Mouse (Mus musculus): ENCODE results near the gene Hoxb5. TPM values are rescaled to one million over a fixed set of nuclear protein-coding genes. Genes with fewer than 3 reads are reported as not detected.
A peak's percentile ranks its signal among the peaks of the same experiment; 100 is the strongest.

The Hoxb5 gene
- 5.5 and 5.9 TPM in 2 replicates for polyA plus RNA-seq (2016; fragmentation: Nextera tagmentation; extraction: Ambion mirVana)

DNA sequence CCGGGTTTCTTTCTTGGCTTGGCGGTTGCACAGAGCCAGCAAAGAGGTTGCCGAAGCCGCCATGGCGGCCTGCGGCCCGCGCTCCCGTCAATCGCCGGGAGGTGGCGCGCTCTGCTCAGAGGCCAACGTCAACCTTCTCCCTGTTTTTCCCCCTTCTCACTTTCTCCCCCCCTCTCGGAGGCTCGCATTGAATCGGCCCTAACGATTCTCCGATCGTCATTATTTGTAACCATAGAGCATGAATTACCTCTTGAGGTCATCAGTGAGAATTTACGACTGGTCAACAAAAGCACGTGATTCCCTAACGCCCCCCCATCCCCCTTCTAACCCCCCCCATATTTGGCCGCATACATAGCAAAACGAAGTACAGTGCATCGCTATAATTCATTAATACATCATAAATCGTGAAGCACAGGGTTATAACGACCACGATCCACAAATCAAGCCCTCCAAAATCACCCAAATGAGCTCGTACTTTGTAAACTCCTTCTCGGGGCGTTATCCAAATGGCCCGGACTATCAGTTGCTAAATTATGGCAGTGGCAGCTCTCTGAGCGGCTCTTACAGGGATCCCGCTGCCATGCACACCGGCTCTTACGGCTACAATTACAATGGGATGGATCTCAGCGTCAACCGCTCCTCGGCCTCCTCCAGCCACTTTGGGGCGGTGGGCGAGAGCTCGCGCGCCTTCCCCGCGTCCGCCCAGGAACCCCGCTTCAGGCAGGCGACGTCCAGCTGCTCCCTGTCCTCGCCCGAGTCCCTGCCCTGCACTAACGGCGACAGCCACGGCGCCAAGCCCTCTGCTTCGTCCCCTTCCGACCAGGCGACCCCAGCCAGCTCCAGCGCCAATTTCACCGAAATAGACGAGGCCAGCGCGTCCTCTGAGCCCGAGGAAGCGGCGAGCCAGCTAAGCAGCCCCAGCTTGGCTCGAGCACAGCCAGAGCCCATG is at the start of gene Hoxb5:
TSS of gene Hoxb5 (plus strand) at position 186 of the 949 bp plus-strand sequence.
- Histone ChIP-seq H3K27ac (peak within 1 kb of the TSS; percentile 85), H3K36me3 (peaks cover 3% of the 10 kb centered on the region; the same call in 1 of the 2 replicates)
- under 1% methylated on average over 69 of the region's 69 CpGs for WGBS

DNA sequence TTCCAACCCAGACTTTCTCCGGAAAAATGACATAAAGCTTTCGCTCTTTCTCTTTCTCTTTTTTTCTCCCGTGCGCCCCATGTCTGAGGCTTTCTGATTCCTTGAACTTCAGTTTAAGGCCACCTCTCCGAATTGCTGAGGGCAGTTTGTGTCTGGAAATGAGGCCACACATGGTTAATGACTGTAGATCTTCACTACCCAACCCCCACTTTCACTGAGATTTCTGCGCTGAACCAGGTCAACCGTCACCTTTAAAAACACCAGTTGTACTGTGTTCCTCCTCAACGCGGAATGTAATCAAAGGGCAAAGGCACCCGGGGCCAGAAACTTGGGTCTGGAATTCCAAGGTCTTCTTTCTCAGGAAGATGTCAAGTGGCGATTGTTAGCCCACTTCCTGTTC is 48.9 kb upstream of the Hoxb5 start:
- 1% methylated on average over 11 of the region's 11 CpGs for WGBS
- Histone ChIP-seq H3K27ac (no peak overlapping the region), H3K4me3 (peak overlapping the region; percentile 21; the same call in 1 of the 2 replicates), H3K36me3 (no peaks in the 10 kb centered on the region), H3K27me3 (ENCODE audit: low read depth, poor library complexity, severe bottlenecking) (peaks cover 100% of the 10 kb centered on the region), H3K4me1 (peaks cover 64% of the 10 kb centered on the region), H3K9me3 (replicated peaks) (no peaks in the 10 kb centered on the region)
- peak; percentile 46 for DNase-seq (ENCODE audit: low spot score)

More for the DNA sequence above, at the start of gene Hoxb5:
- no peaks in the 10 kb centered on the region for H3K9me3 ChIP-seq (replicated peaks)
- peak; percentile 93 for DNase-seq (ENCODE audit: low spot score)
- H3K4me3 ChIP-seq = peak within 1 kb of the TSS; percentile 55
- H3K4me1 ChIP-seq = peaks cover 98% of the 10 kb centered on the region
- peaks cover 100% of the 10 kb centered on the region for H3K27me3 ChIP-seq (ENCODE audit: low read depth, poor library complexity, severe bottlenecking)

DNA sequence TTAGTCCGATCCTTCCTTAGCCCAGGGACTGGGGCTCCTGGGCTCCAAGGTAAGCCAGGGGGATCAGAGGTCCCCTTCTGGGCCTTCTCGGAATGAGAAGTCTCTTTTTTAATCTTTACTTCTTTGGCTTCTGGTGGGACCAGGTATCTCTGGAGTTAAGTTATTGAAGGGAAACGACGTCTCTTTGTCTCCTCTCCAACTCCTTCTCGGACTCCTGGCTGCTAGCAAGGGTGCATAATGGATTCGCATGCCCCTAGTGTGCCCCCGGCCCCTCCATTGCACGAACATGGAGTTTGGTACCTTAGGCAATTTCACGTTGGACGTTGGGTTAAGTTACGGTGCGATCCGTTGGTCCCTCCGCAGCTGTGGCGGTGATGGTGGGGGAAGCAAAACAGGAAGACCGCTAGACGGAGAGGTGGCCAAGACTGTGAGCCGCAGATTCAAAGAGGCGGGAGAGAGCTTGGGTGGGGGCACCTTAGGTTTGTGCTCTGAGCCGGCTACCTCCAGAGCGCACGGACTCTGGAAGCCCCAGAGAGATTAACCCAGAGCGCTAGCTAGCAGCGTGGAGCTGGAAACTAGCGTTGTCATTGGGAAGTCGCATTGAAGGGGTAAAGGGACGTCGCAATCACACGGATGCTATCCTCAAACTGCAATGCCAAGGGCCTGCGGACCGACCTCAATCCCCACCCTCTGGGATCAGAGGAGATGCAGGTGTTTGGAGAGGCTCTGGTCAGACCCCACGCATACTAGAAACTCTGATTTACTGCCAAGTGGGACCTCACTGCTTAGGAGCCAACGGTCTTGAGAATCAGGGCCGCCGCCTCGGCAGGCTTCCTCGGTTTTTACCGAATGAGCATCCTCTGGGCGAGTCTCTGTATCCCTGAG is 47.8 kb upstream of the Hoxb5 start:
- H3K27ac ChIP-seq = no peak overlapping the region; the same call in 1 of the 2 replicates
- peaks cover 100% of the 10 kb centered on the region for H3K27me3 ChIP-seq (ENCODE audit: low read depth, poor library complexity, severe bottlenecking)
- no peaks in the 10 kb centered on the region for H3K36me3 ChIP-seq
- H3K4me1 ChIP-seq = peaks cover 73% of the 10 kb centered on the region
- H3K9me3 ChIP-seq (replicated peaks) = no peaks in the 10 kb centered on the region
- DNase-seq (ENCODE audit: low spot score) = peak; percentile 62
- WGBS = under 1% methylated on average over 39 of the region's 39 CpGs
- H3K4me3 ChIP-seq = peak overlapping the region; percentile 39

DNA sequence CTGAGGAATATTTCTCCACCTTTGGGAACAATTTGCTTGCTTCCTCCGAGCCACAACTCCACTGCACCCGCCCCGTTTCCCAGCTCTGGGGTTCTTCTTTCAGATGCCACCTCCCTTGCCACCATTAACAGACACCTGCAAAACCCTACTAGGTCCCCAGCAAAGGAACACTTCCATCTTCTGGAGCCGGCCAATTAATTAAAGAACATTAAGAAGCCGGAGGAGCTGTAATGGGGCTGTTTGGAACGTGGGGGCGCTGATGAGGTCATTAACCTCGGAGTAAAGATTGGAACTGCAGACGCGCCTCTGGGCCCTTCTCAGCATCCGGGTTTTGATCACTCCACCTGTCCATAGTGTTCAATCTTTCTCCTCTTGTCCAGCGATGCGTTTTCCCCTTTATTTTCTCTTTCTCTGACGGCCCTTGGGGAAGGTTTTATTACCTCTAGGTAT is 47.1 kb upstream of the Hoxb5 start:
- Histone ChIP-seq H3K9me3 (replicated peaks) (no peaks in the 10 kb centered on the region), H3K4me1 (peaks cover 73% of the 10 kb centered on the region), H3K27me3 (ENCODE audit: low read depth, poor library complexity, severe bottlenecking) (peaks cover 100% of the 10 kb centered on the region), H3K36me3 (no peaks in the 10 kb centered on the region), H3K4me3 (no peak overlapping the region), H3K27ac (no peak overlapping the region)
- WGBS = 4% methylated on average over 14 of the region's 14 CpGs
- peak; percentile 48 for DNase-seq (ENCODE audit: low spot score)

DNA sequence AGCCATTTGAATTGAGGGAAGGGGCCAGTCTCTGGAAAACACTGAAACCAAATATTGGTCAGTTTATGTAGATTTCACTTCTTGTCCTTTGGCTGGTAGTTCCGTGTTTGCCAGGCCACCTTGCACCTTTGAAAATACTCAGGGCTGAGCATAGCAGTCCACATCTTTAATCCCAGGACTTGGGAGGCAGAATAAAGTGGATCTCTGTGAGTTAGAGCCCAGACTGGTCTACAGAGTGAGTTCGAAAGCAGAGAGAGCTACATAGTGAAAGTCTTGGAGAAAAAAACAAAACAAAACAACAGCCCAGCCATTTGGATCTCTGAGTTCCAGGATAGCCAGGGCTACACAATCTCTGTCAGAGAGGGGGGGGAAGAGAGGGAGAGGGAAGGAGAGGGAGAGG is 46.0 kb upstream of the Hoxb5 start:
- Histone ChIP-seq H3K4me1 (peaks cover 70% of the 10 kb centered on the region), H3K27me3 (ENCODE audit: low read depth, poor library complexity, severe bottlenecking) (peaks cover 100% of the 10 kb centered on the region), H3K9me3 (replicated peaks) (no peaks in the 10 kb centered on the region), H3K4me3 (no peak overlapping the region), H3K36me3 (no peaks in the 10 kb centered on the region), H3K27ac (no peak overlapping the region)
- WGBS = 21% methylated on average over 2 of the region's 2 CpGs
- no peak for DNase-seq (ENCODE audit: low spot score)

DNA sequence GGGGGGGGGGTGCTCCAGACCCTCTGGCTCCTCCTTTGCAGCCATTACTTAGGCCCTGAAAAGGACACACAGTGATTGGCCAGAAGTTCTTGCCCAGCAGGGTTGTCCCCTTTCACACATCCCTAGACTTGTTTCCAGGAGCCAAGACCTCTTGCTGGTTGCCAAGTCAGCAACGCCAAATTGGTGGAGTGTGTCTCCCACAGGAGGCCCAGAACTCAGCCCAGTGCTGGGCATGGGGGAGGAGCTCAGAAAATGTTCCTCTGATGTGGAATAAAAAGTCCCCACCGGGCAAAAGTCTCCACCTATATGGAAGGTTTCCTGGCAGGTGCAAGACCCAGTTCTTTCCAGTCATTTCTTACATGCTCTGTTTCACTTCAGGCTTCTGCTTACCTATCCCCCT is 44.1 kb upstream of the Hoxb5 start:
- Histone ChIP-seq H3K4me1 (peaks cover 68% of the 10 kb centered on the region), H3K36me3 (no peaks in the 10 kb centered on the region), H3K27ac (no peak overlapping the region), H3K27me3 (ENCODE audit: low read depth, poor library complexity, severe bottlenecking) (peaks cover 100% of the 10 kb centered on the region), H3K9me3 (replicated peaks) (no peaks in the 10 kb centered on the region), H3K4me3 (no peak overlapping the region)
- DNase-seq (ENCODE audit: low spot score) = peak; percentile 30
- WGBS = 5% methylated on average over 2 of the region's 2 CpGs

DNA sequence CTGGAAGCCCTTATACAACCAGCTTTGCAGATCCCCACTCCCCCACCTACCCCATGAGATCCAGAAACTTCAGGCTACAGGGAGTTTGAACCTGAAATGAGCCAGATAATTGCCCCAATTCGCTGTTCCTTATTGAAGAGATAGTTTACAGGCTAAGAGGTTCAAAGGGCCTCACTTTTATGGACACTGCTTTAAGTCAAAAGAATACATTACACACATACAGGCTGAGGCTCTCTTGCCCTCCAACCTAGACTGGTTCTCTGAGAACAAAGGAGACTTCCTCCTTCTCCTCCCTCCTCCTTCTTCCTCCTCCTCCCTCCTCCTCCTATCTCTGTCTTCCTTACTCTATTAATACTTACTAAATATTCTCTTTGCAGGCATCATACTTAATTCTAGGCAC is 43.6 kb upstream of the Hoxb5 start:
- Histone ChIP-seq H3K36me3 (no peaks in the 10 kb centered on the region), H3K4me3 (no peak overlapping the region), H3K27me3 (ENCODE audit: low read depth, poor library complexity, severe bottlenecking) (peaks cover 100% of the 10 kb centered on the region), H3K9me3 (replicated peaks) (no peaks in the 10 kb centered on the region), H3K27ac (no peak overlapping the region), H3K4me1 (peaks cover 68% of the 10 kb centered on the region)
- no peak for DNase-seq (ENCODE audit: low spot score)
- WGBS = 0% methylated on average over 1 of the region's 1 CpGs

DNA sequence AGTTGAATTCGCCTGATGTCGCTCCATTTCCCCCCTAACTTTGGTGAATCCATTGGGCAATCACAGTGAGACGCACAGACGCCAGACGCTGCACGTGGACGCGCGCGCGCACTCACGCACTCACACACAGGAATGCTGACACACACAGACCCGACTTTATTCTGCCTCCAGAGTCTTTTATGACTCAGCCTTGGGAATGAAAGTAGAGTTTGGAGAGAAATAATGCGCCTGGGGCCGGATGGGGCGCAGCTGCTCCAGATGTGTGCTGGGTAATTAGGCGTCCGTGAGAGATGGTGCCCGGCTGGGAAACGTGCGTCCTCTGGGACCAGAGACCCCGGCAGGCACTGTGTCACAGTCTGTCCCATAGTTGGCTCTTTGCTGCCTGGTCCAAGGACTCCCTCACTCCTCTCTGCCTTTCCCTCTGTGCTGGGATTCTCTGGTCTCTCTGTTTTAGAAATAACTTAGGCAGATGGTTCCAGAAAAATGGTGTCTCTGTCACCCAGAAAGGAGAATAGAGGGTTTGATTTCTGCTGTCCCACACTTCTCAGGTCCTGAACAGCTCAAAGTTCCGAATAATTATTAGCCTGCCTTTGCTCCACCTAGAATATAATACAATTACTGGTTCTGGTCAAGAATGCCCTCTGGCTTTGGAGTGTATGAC is 42.7 kb upstream of the Hoxb5 start:
- Histone ChIP-seq H3K36me3 (no peaks in the 10 kb centered on the region), H3K4me1 (peaks cover 63% of the 10 kb centered on the region), H3K27ac (no peak overlapping the region), H3K4me3 (peak overlapping the region; percentile 33), H3K27me3 (ENCODE audit: low read depth, poor library complexity, severe bottlenecking) (peaks cover 100% of the 10 kb centered on the region), H3K9me3 (replicated peaks) (no peaks in the 10 kb centered on the region)
- DNase-seq (ENCODE audit: low spot score) = peak; percentile 71
- 2% methylated on average over 23 of the region's 23 CpGs for WGBS

DNA sequence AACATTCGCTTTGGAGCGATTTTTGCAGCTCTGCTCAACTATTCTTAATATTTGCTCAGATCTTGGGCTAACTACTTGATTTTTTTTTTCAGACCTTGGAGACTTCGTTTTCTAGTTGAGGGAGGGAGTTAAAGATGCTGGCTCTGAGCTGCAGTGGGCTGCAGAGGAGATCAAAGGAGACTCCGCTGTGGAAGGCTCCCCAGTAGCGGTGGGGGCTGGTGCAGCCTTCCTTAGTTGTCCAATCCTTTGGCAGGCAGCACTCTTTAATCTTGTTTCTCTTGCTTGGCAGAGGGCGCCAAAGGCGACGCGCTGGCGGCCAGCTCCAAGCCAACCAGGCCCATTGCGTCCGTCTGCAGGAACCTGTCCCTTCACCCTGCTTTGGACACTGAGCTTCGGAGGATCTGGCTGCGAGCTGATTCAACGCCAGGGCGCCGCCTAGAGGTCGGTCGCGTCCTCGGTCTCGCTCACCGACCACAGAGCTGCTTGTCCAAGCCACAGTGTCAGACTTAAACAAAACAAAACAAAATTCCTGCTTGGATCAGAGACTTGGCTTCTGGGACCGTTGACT is 41.7 kb upstream of the Hoxb5 start:
- DNase-seq (ENCODE audit: low spot score) = peak; percentile 90
- WGBS = 1% methylated on average over 24 of the region's 24 CpGs

DNA sequence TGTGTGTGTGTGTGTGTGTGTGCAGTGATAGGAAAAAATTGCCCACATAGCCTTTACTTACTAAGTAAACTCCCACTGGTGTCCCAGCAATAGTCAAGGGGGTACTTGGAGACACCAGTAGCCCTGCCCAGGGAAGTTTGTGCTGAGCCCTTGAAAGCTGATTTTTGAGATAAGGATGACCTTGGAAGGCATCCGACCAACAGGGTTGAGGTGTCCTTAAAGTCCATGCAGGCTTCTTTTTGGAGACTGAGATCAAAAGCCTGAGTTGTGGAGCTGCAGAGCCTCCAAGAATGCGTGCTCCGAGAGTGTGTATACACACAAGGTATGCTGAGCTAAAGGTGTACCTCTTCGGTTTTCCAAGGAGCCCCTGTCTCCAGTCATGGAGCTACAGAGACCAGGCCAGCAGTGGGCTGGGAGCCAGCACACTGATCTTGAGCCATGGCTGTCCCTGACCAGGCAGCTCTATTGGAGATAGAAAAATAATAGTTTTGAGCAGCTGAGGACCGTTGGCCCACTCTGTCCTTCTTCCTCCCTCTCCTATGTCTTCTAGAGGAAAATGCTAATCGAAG is 40.8 kb upstream of the Hoxb5 start:
- no peak overlapping the region for H3K4me3 ChIP-seq
- peaks cover 100% of the 10 kb centered on the region for H3K27me3 ChIP-seq (ENCODE audit: low read depth, poor library complexity, severe bottlenecking)
- peak; percentile 46 for DNase-seq (ENCODE audit: low spot score)
- H3K36me3 ChIP-seq = no peaks in the 10 kb centered on the region
- no peak overlapping the region for H3K27ac ChIP-seq
- WGBS = 10% methylated on average over 6 of the region's 6 CpGs
- H3K4me1 ChIP-seq = peaks cover 64% of the 10 kb centered on the region
- H3K9me3 ChIP-seq (replicated peaks) = no peaks in the 10 kb centered on the region

More for the DNA sequence above, 41.7 kb upstream of the Hoxb5 start:
- H3K9me3 ChIP-seq (replicated peaks) = no peaks in the 10 kb centered on the region
- peak overlapping the region; percentile 15; the same call in 1 of the 2 replicates for H3K4me3 ChIP-seq
- peaks cover 100% of the 10 kb centered on the region for H3K27me3 ChIP-seq (ENCODE audit: low read depth, poor library complexity, severe bottlenecking)
- no peak overlapping the region for H3K27ac ChIP-seq
- H3K4me1 ChIP-seq = peaks cover 66% of the 10 kb centered on the region
- H3K36me3 ChIP-seq = no peaks in the 10 kb centered on the region

DNA sequence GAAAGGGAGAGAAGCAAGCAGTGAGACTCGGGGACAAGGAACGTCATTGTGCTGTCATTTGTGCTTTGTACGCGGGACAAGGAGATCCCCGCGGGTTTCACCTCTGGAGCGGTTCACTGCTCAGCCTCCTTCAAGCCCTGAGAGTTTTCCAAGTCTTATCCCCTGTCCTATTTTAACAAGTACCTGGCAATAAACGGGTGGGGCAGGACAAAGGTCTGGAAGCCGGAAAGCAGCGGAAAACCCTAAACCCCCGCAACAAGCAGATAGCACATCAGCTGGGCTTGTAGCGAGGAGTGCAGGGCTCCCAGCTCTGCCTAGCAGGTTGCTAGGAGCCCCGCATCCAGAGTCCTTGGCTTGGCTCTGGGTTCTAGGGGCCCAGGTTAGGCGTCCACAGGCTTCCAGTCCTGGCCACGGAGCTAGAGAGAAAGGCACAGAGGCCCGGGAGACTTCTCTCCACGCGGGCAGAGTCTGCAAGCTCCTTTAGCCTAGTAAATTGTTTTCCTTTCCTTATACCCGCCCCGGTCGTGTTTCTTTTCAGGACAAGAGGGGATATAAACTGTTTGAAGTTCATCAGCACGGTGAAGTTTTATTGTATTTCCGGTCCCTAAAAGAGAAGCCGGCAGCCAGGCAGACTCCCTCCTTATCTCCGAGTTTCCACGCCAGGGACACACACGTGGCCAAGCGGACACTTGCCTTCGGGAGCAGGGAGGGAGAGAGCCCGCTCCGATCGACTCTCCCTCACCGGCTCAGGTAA is 39.3 kb upstream of the Hoxb5 start:
- H3K36me3 ChIP-seq = no peaks in the 10 kb centered on the region
- no peak for DNase-seq (ENCODE audit: low spot score)
- 2% methylated on average over 33 of the region's 33 CpGs for WGBS
- H3K4me3 ChIP-seq = 0 out of 2 replicates have a peak overlapping the region, but pooled peaks have one; percentile 5
- no peaks in the 10 kb centered on the region for H3K9me3 ChIP-seq (replicated peaks)
- H3K4me1 ChIP-seq = peaks cover 55% of the 10 kb centered on the region
- H3K27me3 ChIP-seq (ENCODE audit: low read depth, poor library complexity, severe bottlenecking) = peaks cover 100% of the 10 kb centered on the region
- H3K27ac ChIP-seq = no peak overlapping the region

Measured in limb, embryonic 10.5 days (tissue).